Mouse (Mus musculus): ENCODE measurements around the gene Stk25.

DNA sequence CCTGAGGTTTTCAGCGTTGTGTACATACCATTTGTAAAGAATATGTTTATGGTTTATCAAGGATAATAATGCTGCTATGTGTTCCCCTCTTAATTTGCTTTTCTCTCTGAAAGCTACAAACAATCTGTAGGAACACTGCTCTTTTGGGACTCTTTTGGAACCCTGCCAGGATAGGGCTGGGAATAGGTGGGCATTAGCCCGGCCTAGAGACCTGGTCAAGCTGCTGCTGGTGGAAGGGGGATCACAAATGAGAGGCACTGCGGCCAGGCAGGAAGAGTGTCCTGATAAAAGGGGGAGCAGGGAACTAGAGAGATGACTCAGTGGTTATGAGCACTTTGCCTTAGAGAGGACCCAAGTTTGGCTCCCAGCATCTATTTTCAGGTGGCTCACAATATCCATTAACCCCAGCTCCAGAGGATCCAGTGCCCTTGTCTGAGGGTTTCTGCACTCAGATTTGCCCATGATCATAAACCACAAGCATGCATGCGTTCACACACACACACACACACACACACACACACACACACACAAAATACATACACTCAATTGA is 49.7 kb downstream of the Stk25 start:
- TF ChIP-seq CTCF (conservative IDR thresholded peaks at IDR 0.05; ENCODE audit: low read length) (no peak), POU5F1 (IDR thresholded peaks at IDR 0.05; ENCODE audit: borderline replicate concordance, low read length) (no peak), NANOG (IDR thresholded peaks at IDR 0.05; ENCODE audit: borderline replicate concordance, low read length) (no peak)
